Mouse (Mus musculus): ENCODE data around the gene Lekr1. TPM values are rescaled to one million over a fixed set of nuclear protein-coding genes. Genes with fewer than 3 reads are reported as not detected.

The Lekr1 gene
- total and polyA plus RNA-seq, 2 experiments from 2014 or later, result 5.6 to 9.1 TPM

- WGBS, result 4% methylated on average over 7 of the region's 7 CpGs
Measured at GRCm38 (mm10) chr3:65829230-65829629, 163.2 kb downstream of the Lekr1 start.

GRCm38 (mm10) chr3:65829943-65830483 lies 164.0 kb downstream of the Lekr1 start:
- WGBS, result 51% methylated on average over 7 of the region's 7 CpGs
- no peaks in the 10 kb centered on the region for H3K27me3 ChIP-seq (ENCODE audit: control insufficient read depth, insufficient read depth, low read length)
- H3K4me3 ChIP-seq (ENCODE audit: low read depth, low read length), result no peak overlapping the region
- peaks cover 28% of the 10 kb centered on the region for H3K4me1 ChIP-seq (ENCODE audit: control insufficient read depth, insufficient read depth)
- H3K9me3 ChIP-seq (replicated peaks; ENCODE audit: control insufficient read depth, low read length), result no peaks in the 10 kb centered on the region
- no peak for TF ChIP-seq EP300 (IDR thresholded peaks at IDR 0.05; ENCODE audit: low read depth)
- TF ChIP-seq CTCF (IDR thresholded peaks at IDR 0.05; ENCODE audit: low read depth), result no peak
- no peak overlapping the region for H3K27ac ChIP-seq (ENCODE audit: low read depth)
- no peak for DNase-seq (ENCODE audit: low spot score)
- no peak overlapping the region for H3K4me2 ChIP-seq (ENCODE audit: low read depth, low read length)
- ATAC-seq (ENCODE audit: insufficient read depth, low read depth), result no peak
- H3K36me3 ChIP-seq (replicated peaks; ENCODE audit: control insufficient read depth, insufficient read depth, low read length), result no peaks in the 10 kb centered on the region
- no peak overlapping the region for H3K9ac ChIP-seq (replicated peaks; ENCODE audit: low read depth, low read length)

More at GRCm38 (mm10) chr3:65829230-65829629, 163.2 kb downstream of the Lekr1 start:
- DNase-seq (ENCODE audit: low spot score) (peak; percentile 82), ATAC-seq (ENCODE audit: insufficient read depth, low read depth) (peak; percentile 80)
- Histone ChIP-seq H3K4me1 (ENCODE audit: control insufficient read depth, insufficient read depth) (peaks cover 33% of the 10 kb centered on the region), H3K9ac (replicated peaks; ENCODE audit: low read depth, low read length) (no peak overlapping the region), H3K9me3 (replicated peaks; ENCODE audit: control insufficient read depth, low read length) (no peaks in the 10 kb centered on the region), H3K4me3 (ENCODE audit: low read depth, low read length) (no peak overlapping the region), H3K36me3 (replicated peaks; ENCODE audit: control insufficient read depth, insufficient read depth, low read length) (no peaks in the 10 kb centered on the region), H3K27me3 (ENCODE audit: control insufficient read depth, insufficient read depth, low read length) (no peaks in the 10 kb centered on the region), H3K4me2 (ENCODE audit: low read depth, low read length) (peak overlapping the region; percentile 11), H3K27ac (ENCODE audit: low read depth) (peak overlapping the region; percentile 4; the same call in 1 of the 2 replicates)
- no peak for TF ChIP-seq EP300 (IDR thresholded peaks at IDR 0.05; ENCODE audit: low read depth)
- no peak for TF ChIP-seq CTCF (IDR thresholded peaks at IDR 0.05; ENCODE audit: low read depth)

DNA sequence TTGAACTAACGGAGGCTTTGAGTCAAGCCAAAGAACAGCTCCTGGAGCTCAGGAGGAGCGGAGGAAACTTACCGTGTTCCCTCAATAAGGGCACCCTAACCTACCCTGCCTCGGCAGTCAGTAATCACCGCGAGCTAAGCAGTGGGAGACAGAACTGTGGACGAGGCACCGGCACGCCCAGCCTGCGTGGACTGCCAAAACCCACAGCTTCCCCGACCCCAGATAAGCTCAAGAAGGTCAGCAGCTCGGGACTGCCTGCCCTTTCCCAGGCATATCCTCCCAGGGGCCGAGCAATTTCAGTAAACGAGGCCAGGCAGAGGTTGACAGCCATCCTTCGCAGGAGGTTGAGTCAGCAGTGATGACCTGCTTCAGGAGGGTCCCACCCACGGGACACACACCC lies 164.8 kb downstream of the Lekr1 start:
- ATAC-seq (ENCODE audit: insufficient read depth, low read depth) (peak; percentile 62), DNase-seq (ENCODE audit: low spot score) (peak; percentile 61)
- WGBS, result 9% methylated on average over 16 of the region's 16 CpGs
- H3K27ac ChIP-seq (ENCODE audit: low read depth), result peak overlapping the region; percentile 32; the same call in 1 of the 2 replicates
- H3K36me3 ChIP-seq (replicated peaks; ENCODE audit: control insufficient read depth, insufficient read depth, low read length), result no peaks in the 10 kb centered on the region
- no peak overlapping the region for H3K4me3 ChIP-seq (ENCODE audit: low read depth, low read length)
- H3K9ac ChIP-seq (replicated peaks; ENCODE audit: low read depth, low read length), result no peak overlapping the region; the same call in 1 of the 2 replicates
- TF ChIP-seq CTCF (IDR thresholded peaks at IDR 0.05; ENCODE audit: low read depth) (no peak), EP300 (IDR thresholded peaks at IDR 0.05; ENCODE audit: low read depth) (no peak)
- H3K9me3 ChIP-seq (replicated peaks; ENCODE audit: control insufficient read depth, low read length), result no peaks in the 10 kb centered on the region
- H3K27me3 ChIP-seq (ENCODE audit: control insufficient read depth, insufficient read depth, low read length), result no peaks in the 10 kb centered on the region
- peaks cover 25% of the 10 kb centered on the region for H3K4me1 ChIP-seq (ENCODE audit: control insufficient read depth, insufficient read depth)
- H3K4me2 ChIP-seq (ENCODE audit: low read depth, low read length), result peak overlapping the region; percentile 32

DNA sequence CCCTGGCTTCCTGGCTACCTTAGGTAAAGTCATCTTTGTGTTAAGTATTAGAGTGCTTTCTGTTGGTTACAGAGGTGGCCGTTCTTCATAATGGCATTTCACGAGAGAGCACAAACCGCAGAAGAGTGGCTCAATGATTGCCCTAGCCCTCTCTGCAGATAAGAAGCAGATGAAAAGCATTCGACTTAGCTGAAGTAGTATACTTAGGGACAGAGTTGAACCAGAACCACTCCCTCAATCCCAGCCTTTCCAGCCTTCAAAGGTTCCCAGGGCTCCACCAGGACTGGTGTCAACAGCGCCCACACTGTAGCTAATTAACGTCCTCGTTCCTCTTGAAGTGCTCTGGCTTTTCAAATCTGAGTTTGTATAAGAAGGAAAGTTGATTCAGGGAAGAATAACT lies 166.4 kb downstream of the Lekr1 start:
- no peak for DNase-seq (ENCODE audit: low spot score)
- Histone ChIP-seq H3K4me3 (ENCODE audit: low read depth, low read length) (no peak overlapping the region), H3K27ac (ENCODE audit: low read depth) (no peak overlapping the region), H3K36me3 (replicated peaks; ENCODE audit: control insufficient read depth, insufficient read depth, low read length) (no peaks in the 10 kb centered on the region), H3K4me1 (ENCODE audit: control insufficient read depth, insufficient read depth) (peaks cover 22% of the 10 kb centered on the region), H3K9ac (replicated peaks; ENCODE audit: low read depth, low read length) (no peak overlapping the region), H3K4me2 (ENCODE audit: low read depth, low read length) (no peak overlapping the region), H3K9me3 (replicated peaks; ENCODE audit: control insufficient read depth, low read length) (no peaks in the 10 kb centered on the region), H3K27me3 (ENCODE audit: control insufficient read depth, insufficient read depth, low read length) (no peaks in the 10 kb centered on the region)
- no peak for ATAC-seq (ENCODE audit: insufficient read depth, low read depth)
- 31% methylated on average over 7 of the region's 7 CpGs for WGBS
- no peak for TF ChIP-seq CTCF (IDR thresholded peaks at IDR 0.05; ENCODE audit: low read depth)
- no peak for TF ChIP-seq EP300 (IDR thresholded peaks at IDR 0.05; ENCODE audit: low read depth)

DNA sequence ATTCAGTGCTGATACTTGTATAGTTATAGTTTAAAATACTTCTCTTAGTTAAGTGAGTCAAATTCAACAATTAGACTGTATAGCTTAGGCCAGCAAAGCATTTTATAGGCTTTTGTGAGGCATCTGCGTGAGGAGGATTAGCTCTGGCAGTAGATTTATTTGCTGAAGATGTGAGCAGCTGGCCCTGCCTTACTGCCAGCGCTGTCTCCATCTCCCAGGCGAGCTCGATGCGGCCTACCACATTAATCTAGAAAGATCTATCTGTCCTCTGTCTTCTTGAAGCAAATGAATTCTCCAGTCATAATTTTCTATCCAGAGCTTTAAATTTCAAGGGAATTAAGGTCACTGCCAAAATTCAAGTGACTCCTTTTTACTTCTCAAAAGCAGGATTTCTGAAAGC lies 170.4 kb downstream of the Lekr1 start:
- 88% methylated on average over 5 of the region's 5 CpGs for WGBS
- Histone ChIP-seq H3K4me3 (ENCODE audit: low read depth, low read length) (no peak overlapping the region), H3K27ac (ENCODE audit: low read depth) (no peak overlapping the region), H3K4me2 (ENCODE audit: low read depth, low read length) (no peak overlapping the region), H3K9me3 (replicated peaks; ENCODE audit: control insufficient read depth, low read length) (no peaks in the 10 kb centered on the region), H3K4me1 (ENCODE audit: control insufficient read depth, insufficient read depth) (no peaks in the 10 kb centered on the region; the same call in 1 of the 2 replicates), H3K9ac (replicated peaks; ENCODE audit: low read depth, low read length) (no peak overlapping the region), H3K36me3 (replicated peaks; ENCODE audit: control insufficient read depth, insufficient read depth, low read length) (no peaks in the 10 kb centered on the region), H3K27me3 (ENCODE audit: control insufficient read depth, insufficient read depth, low read length) (no peaks in the 10 kb centered on the region)
- ATAC-seq (ENCODE audit: insufficient read depth, low read depth), result no peak
- TF ChIP-seq CTCF (IDR thresholded peaks at IDR 0.05; ENCODE audit: low read depth), result no peak
- TF ChIP-seq EP300 (IDR thresholded peaks at IDR 0.05; ENCODE audit: low read depth), result no peak
- DNase-seq (ENCODE audit: low spot score), result no peak

- no peaks in the 10 kb centered on the region for H3K27me3 ChIP-seq (ENCODE audit: control insufficient read depth, insufficient read depth, low read length)
- no peak overlapping the region for H3K4me2 ChIP-seq (ENCODE audit: low read depth, low read length)
- H3K36me3 ChIP-seq (replicated peaks; ENCODE audit: control insufficient read depth, insufficient read depth, low read length), result no peaks in the 10 kb centered on the region
- ATAC-seq (ENCODE audit: insufficient read depth, low read depth), result no peak
- no peak overlapping the region for H3K4me3 ChIP-seq (ENCODE audit: low read depth, low read length)
- no peak for DNase-seq (ENCODE audit: low spot score)
- H3K9me3 ChIP-seq (replicated peaks; ENCODE audit: control insufficient read depth, low read length), result no peaks in the 10 kb centered on the region
- H3K9ac ChIP-seq (replicated peaks; ENCODE audit: low read depth, low read length), result no peak overlapping the region
- H3K4me1 ChIP-seq (ENCODE audit: control insufficient read depth, insufficient read depth), result peaks cover 15% of the 10 kb centered on the region
- H3K27ac ChIP-seq (ENCODE audit: low read depth), result no peak overlapping the region
- peak; percentile 22; the same call in 1 of the 2 replicates for TF ChIP-seq CTCF (IDR thresholded peaks at IDR 0.05; ENCODE audit: low read depth)
- TF ChIP-seq EP300 (IDR thresholded peaks at IDR 0.05; ENCODE audit: low read depth), result no peak
Measured at GRCm38 (mm10) chr3:65839664-65840063, 173.6 kb downstream of the Lekr1 start.

Measured in heart, postnatal 0 days (tissue).